Mouse (Mus musculus) liver, embryonic 15.5 days (tissue): ENCODE results near the gene Rnf20. TPM values are rescaled to one million over a fixed set of nuclear protein-coding genes. Genes with fewer than 3 reads are reported as not detected.

Experiments used
- polyA plus RNA-seq: library from polyadenylated mRNA; unstranded; fragments of >200 nt; fragmentation: Nextera tagmentation; extraction: Ambion mirVana; gene quantifications from 2 replicates; pipeline ENCODE4 v1.2.1, GENCODE M21; 2015

Gene Rnf20
- polyA plus RNA-seq, 1 experiment from 2014 or later, result 14.2 TPM

Other genes with a start within 250 kb of the Rnf20 start
- gene Acnat2, start 223.9 kb upstream of the Rnf20 start, polyA plus RNA-seq, result 0.30 and 0.76 TPM in 2 replicates
- gene Acnat1, start 158.1 kb upstream of the Rnf20 start, polyA plus RNA-seq, result 0.79 and 0.93 TPM in 2 replicates
- gene Baat, start 125.4 kb upstream of the Rnf20 start, polyA plus RNA-seq, result 1.5 and 2.2 TPM in 2 replicates
- 50.6 and 51.5 TPM in 2 replicates for gene Mrpl50, start 110.9 kb upstream of the Rnf20 start, polyA plus RNA-seq
- gene Zfp189, start 110.8 kb upstream of the Rnf20 start, polyA plus RNA-seq, result 3.1 and 3.3 TPM in 2 replicates
- 338 and 390 TPM in 2 replicates for gene Aldob, start 82.5 kb upstream of the Rnf20 start, polyA plus RNA-seq
- 6.7 and 7.2 TPM in 2 replicates for gene Tmem246, start 34.1 kb upstream of the Rnf20 start, polyA plus RNA-seq
- not detected in 2 replicates for gene Ppp3r2, start 50.0 kb downstream of the Rnf20 start, polyA plus RNA-seq
- gene Grin3a, start 213.7 kb downstream of the Rnf20 start, polyA plus RNA-seq, result 0.02 and 0.06 TPM in 2 replicates